Mouse (Mus musculus): ENCODE data around the gene Snrnp27. TPM values are rescaled to one million over a fixed set of nuclear protein-coding genes. Genes with fewer than 3 reads are reported as not detected.

The Snrnp27 gene
- polyA plus RNA-seq (2015; fragmentation: Nextera tagmentation; extraction: Ambion mirVana), result 86.4 and 97.1 TPM in 2 replicates

- H3K4me2 ChIP-seq (replicated peaks; ENCODE audit: low read depth), result peak within 1 kb of the TSS; percentile 70
- H3K27ac ChIP-seq (ENCODE audit: low read depth, low read length), result peak within 1 kb of the TSS; percentile 83
- peaks cover 34% of the 10 kb centered on the region for H3K36me3 ChIP-seq (ENCODE audit: control insufficient read depth, insufficient read depth)
- H3K9ac ChIP-seq (ENCODE audit: low read depth, low read length), result peak within 1 kb of the TSS; percentile 82
- no peak for TF ChIP-seq CTCF (IDR thresholded peaks at IDR 0.05; ENCODE audit: low read depth)
- peak within 1 kb of the TSS; percentile 76 for H3K4me3 ChIP-seq (ENCODE audit: low read depth, low read length)
- H3K27me3 ChIP-seq (replicated peaks; ENCODE audit: control insufficient read depth, insufficient read depth, low read length), result no peaks in the 10 kb centered on the region
- 1% methylated on average over 36 of the region's 36 CpGs for WGBS
- H3K9me3 ChIP-seq (ENCODE audit: control insufficient read depth), result no peaks in the 10 kb centered on the region
- peak; percentile 97 for ATAC-seq
- no peaks in the 10 kb centered on the region for H3K4me1 ChIP-seq (replicated peaks; ENCODE audit: control insufficient read depth, insufficient read depth, low read length)
Measured at GRCm38 (mm10) chr6:86683872-86684654, at the start of gene Snrnp27. Gene Snrnp27 (minus strand): TSS chr6:86684522.

GRCm38 (mm10) chr6:86733183-86733876 lies 49.0 kb upstream of the Snrnp27 start, which contains the start of gene Gmcl1:
Gene Gmcl1 (minus strand): TSS chr6:86733383.
- under 1% methylated on average over 44 of the region's 59 CpGs for WGBS
- ATAC-seq, result peak; percentile 91
- no peaks in the 10 kb centered on the region for H3K9me3 ChIP-seq (ENCODE audit: control insufficient read depth)
- no peaks in the 10 kb centered on the region for H3K27me3 ChIP-seq (replicated peaks; ENCODE audit: control insufficient read depth, insufficient read depth, low read length)
- H3K4me2 ChIP-seq (replicated peaks; ENCODE audit: low read depth), result peak within 1 kb of the TSS; percentile 100
- peak within 1 kb of the TSS; percentile 94 for H3K4me3 ChIP-seq (ENCODE audit: low read depth, low read length)
- H3K27ac ChIP-seq (ENCODE audit: low read depth, low read length), result peak within 1 kb of the TSS; percentile 84
- no peaks in the 10 kb centered on the region for H3K4me1 ChIP-seq (replicated peaks; ENCODE audit: control insufficient read depth, insufficient read depth, low read length)
- peaks cover 3% of the 10 kb centered on the region; the same call in 1 of the 2 replicates for H3K36me3 ChIP-seq (ENCODE audit: control insufficient read depth, insufficient read depth)
- peak within 1 kb of the TSS; percentile 72 for H3K9ac ChIP-seq (ENCODE audit: low read depth, low read length)
- TF ChIP-seq CTCF (IDR thresholded peaks at IDR 0.05; ENCODE audit: low read depth), result no peak

- no peaks in the 10 kb centered on the region for H3K27me3 ChIP-seq (replicated peaks; ENCODE audit: control insufficient read depth, insufficient read depth, low read length)
- H3K4me1 ChIP-seq (replicated peaks; ENCODE audit: control insufficient read depth, insufficient read depth, low read length), result no peaks in the 10 kb centered on the region
- WGBS, result under 1% methylated on average over 60 of the region's 62 CpGs
- no peaks in the 10 kb centered on the region; the same call in 1 of the 2 replicates for H3K36me3 ChIP-seq (ENCODE audit: control insufficient read depth, insufficient read depth)
- no peak for TF ChIP-seq CTCF (IDR thresholded peaks at IDR 0.05; ENCODE audit: low read depth)
- H3K27ac ChIP-seq (ENCODE audit: low read depth, low read length), result peak overlapping the region; percentile 84
- peak overlapping the region; percentile 72 for H3K9ac ChIP-seq (ENCODE audit: low read depth, low read length)
- H3K4me2 ChIP-seq (replicated peaks; ENCODE audit: low read depth), result peak overlapping the region; percentile 100
- peak overlapping the region; percentile 94 for H3K4me3 ChIP-seq (ENCODE audit: low read depth, low read length)
- no peak; the same call in none of the 2 replicates for ATAC-seq
- H3K9me3 ChIP-seq (ENCODE audit: control insufficient read depth), result no peaks in the 10 kb centered on the region
Measured at GRCm38 (mm10) chr6:86732276-86733173, 48.2 kb upstream of the Snrnp27 start.

- WGBS, result 94% methylated on average over 5 of the region's 5 CpGs
- H3K4me3 ChIP-seq (ENCODE audit: low read depth, low read length), result no peak overlapping the region
- ATAC-seq, result no peak
- H3K4me1 ChIP-seq (replicated peaks; ENCODE audit: control insufficient read depth, insufficient read depth, low read length), result no peaks in the 10 kb centered on the region
- no peak overlapping the region for H3K27ac ChIP-seq (ENCODE audit: low read depth, low read length)
- H3K27me3 ChIP-seq (replicated peaks; ENCODE audit: control insufficient read depth, insufficient read depth, low read length), result no peaks in the 10 kb centered on the region
- H3K9ac ChIP-seq (ENCODE audit: low read depth, low read length), result no peak overlapping the region
- no peak for TF ChIP-seq CTCF (IDR thresholded peaks at IDR 0.05; ENCODE audit: low read depth)
- no peaks in the 10 kb centered on the region for H3K9me3 ChIP-seq (ENCODE audit: control insufficient read depth)
- H3K36me3 ChIP-seq (ENCODE audit: control insufficient read depth, insufficient read depth), result no peaks in the 10 kb centered on the region
- H3K4me2 ChIP-seq (replicated peaks; ENCODE audit: low read depth), result no peak overlapping the region
Measured at GRCm38 (mm10) chr6:86728711-86729110, 44.4 kb upstream of the Snrnp27 start.

- no peak overlapping the region for H3K4me2 ChIP-seq (replicated peaks; ENCODE audit: low read depth)
- TF ChIP-seq CTCF (IDR thresholded peaks at IDR 0.05; ENCODE audit: low read depth), result no peak
- no peak overlapping the region for H3K4me3 ChIP-seq (ENCODE audit: low read depth, low read length)
- no peaks in the 10 kb centered on the region; the same call in 1 of the 2 replicates for H3K36me3 ChIP-seq (ENCODE audit: control insufficient read depth, insufficient read depth)
- no peaks in the 10 kb centered on the region for H3K9me3 ChIP-seq (ENCODE audit: control insufficient read depth)
- H3K9ac ChIP-seq (ENCODE audit: low read depth, low read length), result no peak overlapping the region
- no peak for ATAC-seq
- WGBS, result 78% methylated on average over 3 of the region's 3 CpGs
- no peaks in the 10 kb centered on the region for H3K4me1 ChIP-seq (replicated peaks; ENCODE audit: control insufficient read depth, insufficient read depth, low read length)
- H3K27me3 ChIP-seq (replicated peaks; ENCODE audit: control insufficient read depth, insufficient read depth, low read length), result no peaks in the 10 kb centered on the region
- no peak overlapping the region for H3K27ac ChIP-seq (ENCODE audit: low read depth, low read length)
Measured at GRCm38 (mm10) chr6:86721977-86722376, 37.7 kb upstream of the Snrnp27 start.

Measured in intestine, postnatal 0 days (tissue).